Mouse (Mus musculus) midbrain, embryonic 11.5 days (tissue): Measurements from ENCODE around the gene Apba1. TPM values are rescaled to one million over a fixed set of nuclear protein-coding genes. Genes with fewer than 3 reads are reported as not detected.

Experiments
- ATAC-seq: fragments of 200-750 bp; cut with Nextera tagmentation; 2 replicates; pipeline ENCODE4 v1.8.0; 2017; ENCODE audit warnings: moderate TSS enrichment, moderate library complexity; ENCODE audit not compliant: low FRiP score
- DNase-seq: peaks from one replicate; pipeline ENCODE4 v3.0.0; 2015; ENCODE audit warnings: low spot score; ENCODE audit errors: missing footprints
- H3K27ac ChIP-seq: fragments of 300-500 bp; sonication (generic); 2 replicates; pipeline ENCODE4 v1.5.1; 2014; ENCODE audit warnings: low read depth, low read length
- H3K27me3 ChIP-seq: fragments of 300-500 bp; sonication (generic); 2 replicates; pipeline ENCODE4 v1.6.1; 2014; ENCODE audit warnings: mild to moderate bottlenecking, low read length, moderate library complexity, mixed read lengths; ENCODE audit not compliant: control insufficient read depth, insufficient read depth
- H3K36me3 ChIP-seq: fragments of 300-500 bp; sonication (generic); 2 replicates; pipeline ENCODE4 v1.6.1; 2014; ENCODE audit warnings: mild to moderate bottlenecking, low read length, moderate library complexity, mixed read lengths; ENCODE audit not compliant: control insufficient read depth, insufficient read depth
- H3K4me1 ChIP-seq: fragments of 300-500 bp; sonication (generic); 2 replicates; pipeline ENCODE4 v1.6.1; 2014; ENCODE audit warnings: low read length; ENCODE audit not compliant: control insufficient read depth, insufficient read depth
- H3K4me2 ChIP-seq: fragments of 300-500 bp; sonication (generic); 2 replicates; pipeline ENCODE4 v1.6.1; 2014; ENCODE audit warnings: mild to moderate bottlenecking, moderate library complexity
- H3K4me3 ChIP-seq: fragments of 300-500 bp; sonication (generic); 2 replicates; pipeline ENCODE4 v1.5.1; 2014; ENCODE audit warnings: low read depth, low read length
- H3K9ac ChIP-seq: fragments of 300-500 bp; sonication (generic); 2 replicates; pipeline ENCODE4 v1.6.1; 2014; ENCODE audit warnings: low read length
- H3K9me3 ChIP-seq: fragments of 300-500 bp; sonication (generic); 2 replicates; pipeline ENCODE4 v1.6.1; 2016; ENCODE audit warnings: low read length; ENCODE audit not compliant: control insufficient read depth
- WGBS: fragments of 180-500 bp; shearing (Covaris S2); extraction: QIAGEN DNeasy Blood & Tissue Kit; methylation state at CpG from one replicate; pipeline ENCODE4 v1.1.7; 2014; 5-methylcytosine and 5-hydroxymethylcytosine counted together
- polyA plus RNA-seq: library from polyadenylated mRNA; unstranded; fragments of >200 nt; fragmentation: Nextera tagmentation; extraction: Ambion mirVana; gene quantifications from 2 replicates; pipeline ENCODE4 v1.2.1, GENCODE M21; 2014

Gene Apba1
- polyA plus RNA-seq, 1 experiment from 2014 or later: 1.4 TPM

DNA sequence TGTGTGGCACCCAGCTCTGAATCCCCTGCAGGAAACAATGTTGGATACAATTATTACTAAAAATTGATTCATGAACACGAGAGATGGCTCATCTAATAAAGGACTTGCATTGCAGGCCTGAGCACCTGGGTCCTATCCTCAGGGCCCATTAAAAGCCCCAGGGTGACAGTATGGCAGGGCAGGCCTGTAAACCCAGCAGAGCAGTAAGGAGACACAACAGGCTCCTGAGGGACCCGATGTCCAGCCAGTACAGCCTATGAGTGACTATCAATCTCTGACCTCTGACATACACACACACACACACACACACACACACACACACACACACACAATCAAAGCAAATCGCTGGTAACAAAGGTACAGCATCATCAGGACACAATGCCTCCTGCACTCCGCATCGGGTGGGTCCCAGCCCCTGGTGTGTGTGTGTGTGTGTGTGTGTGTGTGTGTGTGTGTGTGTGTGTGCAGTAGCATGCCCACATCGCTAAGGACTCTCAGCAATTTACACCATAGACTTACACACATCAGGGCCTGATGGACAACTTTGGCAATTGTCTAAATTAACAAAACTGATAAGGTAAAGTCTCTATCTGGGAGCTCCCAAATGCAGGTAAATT is 202.3 kb downstream of the Apba1 start:
- Histone ChIP-seq H3K27me3 (no peaks in the 10 kb centered on the region), H3K9ac (no peak overlapping the region; the same call in 1 of the 2 replicates), H3K4me1 (peaks cover 4% of the 10 kb centered on the region; the same call in 1 of the 2 replicates), H3K36me3 (no peaks in the 10 kb centered on the region), H3K4me3 (no peak overlapping the region), H3K4me2 (no peak overlapping the region), H3K9me3 (no peaks in the 10 kb centered on the region), H3K27ac (peak overlapping the region; percentile 14; the same call in 1 of the 2 replicates)
- DNase-seq (no peak), ATAC-seq (peak; percentile 45; the same call in 1 of the 2 replicates)
- WGBS: 83% methylated on average over 6 of the region's 6 CpGs

DNA sequence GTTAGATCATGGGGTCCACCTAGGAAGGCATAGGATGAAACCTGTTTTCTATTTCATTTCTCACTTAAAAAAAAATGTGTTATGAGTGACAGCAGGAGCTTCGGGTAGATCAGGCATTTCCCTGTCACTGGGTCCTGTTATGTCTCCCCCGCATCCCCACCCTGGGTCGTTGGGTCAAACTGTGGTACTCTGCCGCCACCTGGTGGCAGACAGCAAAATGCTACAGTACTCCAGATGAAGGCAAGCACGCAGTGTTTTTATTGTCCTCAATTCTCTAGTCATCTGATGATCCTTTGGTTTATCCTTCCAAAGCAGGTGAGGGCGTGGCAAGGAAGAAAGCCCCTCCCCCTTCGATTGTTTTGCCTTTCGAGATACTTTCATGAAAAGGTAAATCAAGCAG is 202.8 kb downstream of the Apba1 start:
- Histone ChIP-seq H3K4me2 (no peak overlapping the region), H3K27ac (no peak overlapping the region), H3K4me3 (no peak overlapping the region), H3K27me3 (no peaks in the 10 kb centered on the region), H3K9me3 (no peaks in the 10 kb centered on the region), H3K36me3 (no peaks in the 10 kb centered on the region), H3K4me1 (peaks cover 4% of the 10 kb centered on the region; the same call in 1 of the 2 replicates), H3K9ac (no peak overlapping the region)
- peak; percentile 94 for DNase-seq
- ATAC-seq: peak; percentile 79
- WGBS: 2% methylated on average over 8 of the region's 8 CpGs

DNA sequence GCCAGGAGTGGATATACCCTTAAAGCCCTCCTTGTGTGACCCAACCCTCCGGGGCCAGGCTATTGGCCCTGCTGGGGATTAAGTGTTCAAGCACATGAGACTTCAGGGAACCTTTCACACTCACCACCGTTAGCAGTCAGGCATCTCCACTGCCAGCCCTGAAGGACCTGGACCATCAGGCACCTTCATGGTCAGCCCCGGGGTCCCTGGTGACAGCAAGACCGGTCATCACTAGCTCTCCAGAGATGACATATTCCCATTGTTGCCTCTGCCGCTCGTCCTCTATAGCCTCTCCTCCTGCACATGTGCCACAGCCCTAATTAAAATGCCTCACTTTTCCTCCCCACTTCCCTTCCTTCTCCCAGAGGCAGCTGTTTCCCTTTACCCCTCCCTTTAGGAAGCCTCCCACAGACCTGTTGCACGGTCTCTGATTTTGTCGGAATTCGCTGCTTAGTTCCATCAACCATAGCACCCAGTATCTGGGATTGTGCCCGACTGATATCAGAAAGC is 205.8 kb downstream of the Apba1 start:
- H3K9me3 ChIP-seq: no peaks in the 10 kb centered on the region
- no peak overlapping the region for H3K9ac ChIP-seq
- ATAC-seq: no peak
- no peak overlapping the region for H3K4me3 ChIP-seq
- DNase-seq: no peak
- 66% methylated on average over 10 of the region's 10 CpGs for WGBS
- H3K36me3 ChIP-seq: no peaks in the 10 kb centered on the region
- H3K4me2 ChIP-seq: no peak overlapping the region
- peaks cover 4% of the 10 kb centered on the region; the same call in 1 of the 2 replicates for H3K4me1 ChIP-seq
- no peaks in the 10 kb centered on the region for H3K27me3 ChIP-seq
- H3K27ac ChIP-seq: no peak overlapping the region

DNA sequence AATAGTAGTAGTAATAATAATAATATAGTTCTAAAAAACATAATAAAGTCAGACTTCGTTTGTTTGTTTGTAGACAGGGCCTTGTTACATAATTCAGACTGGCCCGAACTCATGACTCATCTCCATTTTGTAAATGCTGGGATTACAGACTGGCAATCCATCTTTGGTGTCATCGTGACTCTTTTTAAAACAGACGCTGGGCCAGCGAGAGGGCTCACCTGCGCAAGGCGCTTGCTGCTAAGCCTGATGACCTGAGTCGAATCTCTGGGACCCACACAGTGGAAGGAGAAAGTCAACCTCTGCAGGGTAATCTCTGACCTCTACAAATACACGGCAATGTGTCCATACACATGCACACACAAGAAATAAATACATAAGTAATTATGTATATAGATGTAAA is 207.7 kb downstream of the Apba1 start:
- H3K4me1 ChIP-seq: no peaks in the 10 kb centered on the region
- H3K9me3 ChIP-seq: no peaks in the 10 kb centered on the region
- H3K36me3 ChIP-seq: no peaks in the 10 kb centered on the region
- WGBS: 92% methylated on average over 9 of the region's 9 CpGs
- no peak overlapping the region for H3K27ac ChIP-seq
- no peak overlapping the region for H3K9ac ChIP-seq
- ATAC-seq (no peak), DNase-seq (no peak)
- no peak overlapping the region for H3K4me3 ChIP-seq
- H3K27me3 ChIP-seq: no peaks in the 10 kb centered on the region
- no peak overlapping the region for H3K4me2 ChIP-seq

DNA sequence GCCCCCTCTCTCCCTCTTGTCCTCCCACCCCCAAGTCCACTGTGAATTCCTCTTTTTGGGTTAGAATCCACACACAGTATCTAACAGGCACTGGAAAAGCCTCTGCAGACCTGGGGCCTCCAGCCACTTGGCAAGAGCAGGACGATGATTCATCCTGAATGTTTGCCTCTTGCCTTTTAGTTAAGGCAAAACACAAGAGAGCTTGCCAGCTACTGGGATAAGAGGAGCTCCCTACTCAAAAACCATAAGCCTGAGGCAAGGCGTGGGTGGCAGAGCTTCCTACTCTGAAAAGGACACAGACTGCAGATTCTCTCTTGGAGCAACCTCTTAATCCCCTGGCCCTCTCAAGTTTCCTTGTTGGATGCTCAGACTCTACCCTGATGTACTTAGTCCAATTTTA is 208.5 kb downstream of the Apba1 start:
- no peaks in the 10 kb centered on the region for H3K9me3 ChIP-seq
- ATAC-seq (no peak), DNase-seq (no peak)
- H3K4me2 ChIP-seq: no peak overlapping the region
- H3K27ac ChIP-seq: no peak overlapping the region
- H3K27me3 ChIP-seq: no peaks in the 10 kb centered on the region
- no peaks in the 10 kb centered on the region for H3K4me1 ChIP-seq
- no peaks in the 10 kb centered on the region for H3K36me3 ChIP-seq
- 68% methylated on average over 2 of the region's 2 CpGs for WGBS
- H3K9ac ChIP-seq: no peak overlapping the region
- no peak overlapping the region for H3K4me3 ChIP-seq

DNA sequence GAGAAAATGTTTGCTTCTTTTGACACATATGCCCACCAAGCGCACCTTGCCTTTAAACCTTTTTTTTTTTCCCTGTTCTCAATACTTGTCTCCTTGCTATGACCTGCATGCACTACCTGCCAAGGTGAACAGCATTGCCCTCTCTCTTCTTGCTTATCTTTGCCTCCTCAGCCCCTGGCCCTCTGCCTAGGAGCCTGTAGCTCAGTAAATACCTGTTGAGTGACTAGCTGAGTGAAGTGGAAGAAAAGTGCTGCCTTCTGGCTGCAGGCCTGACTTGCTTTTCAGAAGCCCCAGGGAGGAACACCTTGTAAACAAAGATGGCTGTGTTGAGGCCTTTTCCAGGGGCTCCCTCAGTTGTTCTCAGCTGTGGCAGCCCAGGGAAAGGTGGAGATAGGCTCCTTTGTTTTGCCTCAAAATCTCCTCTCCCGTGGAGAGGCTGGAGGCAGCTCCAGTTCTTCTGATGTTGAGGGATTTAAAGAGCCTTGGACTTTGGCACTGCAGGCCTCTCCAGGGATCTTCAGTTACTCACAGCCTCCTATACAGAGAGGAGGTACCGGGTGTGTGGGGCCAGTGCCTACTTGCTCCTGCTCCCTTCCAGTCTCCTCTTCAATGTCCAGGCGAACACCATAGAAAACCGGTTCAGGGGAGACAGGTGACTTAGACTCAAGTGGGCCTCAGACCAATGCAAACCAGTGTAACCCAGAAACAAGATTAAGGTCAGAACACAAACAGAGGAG is 209.6 kb downstream of the Apba1 start:
- Histone ChIP-seq H3K9me3 (no peaks in the 10 kb centered on the region), H3K9ac (no peak overlapping the region), H3K27ac (no peak overlapping the region), H3K4me2 (no peak overlapping the region), H3K27me3 (no peaks in the 10 kb centered on the region), H3K36me3 (no peaks in the 10 kb centered on the region), H3K4me1 (no peaks in the 10 kb centered on the region; the same call in 1 of the 2 replicates), H3K4me3 (no peak overlapping the region)
- 48% methylated on average over 5 of the region's 5 CpGs for WGBS
- DNase-seq: no peak
- ATAC-seq: no peak

DNA sequence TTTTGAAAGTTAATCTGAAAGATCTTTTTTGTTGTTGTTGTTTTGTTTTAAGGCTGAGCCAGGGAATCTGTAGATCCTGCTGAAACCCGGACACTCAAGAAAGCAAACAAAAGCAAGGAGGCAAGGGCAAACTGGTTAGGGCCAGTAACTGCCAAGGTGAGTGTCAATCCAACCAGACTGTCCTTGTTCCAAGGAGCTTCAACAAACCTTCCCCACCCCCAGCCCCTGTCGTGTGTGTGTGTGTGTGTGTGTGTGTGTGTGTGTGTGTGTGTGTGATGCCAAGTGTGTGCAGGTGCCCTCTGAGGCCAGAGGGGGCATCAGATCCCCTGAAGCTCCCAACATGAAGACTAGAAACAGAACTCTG is 210.2 kb downstream of the Apba1 start:
- Histone ChIP-seq H3K4me1 (no peaks in the 10 kb centered on the region; the same call in 1 of the 2 replicates), H3K27ac (no peak overlapping the region), H3K4me3 (no peak overlapping the region), H3K9me3 (no peaks in the 10 kb centered on the region), H3K27me3 (no peaks in the 10 kb centered on the region), H3K4me2 (no peak overlapping the region), H3K36me3 (no peaks in the 10 kb centered on the region), H3K9ac (no peak overlapping the region)
- 76% methylated on average over 2 of the region's 2 CpGs for WGBS
- ATAC-seq (no peak), DNase-seq (no peak)

DNA sequence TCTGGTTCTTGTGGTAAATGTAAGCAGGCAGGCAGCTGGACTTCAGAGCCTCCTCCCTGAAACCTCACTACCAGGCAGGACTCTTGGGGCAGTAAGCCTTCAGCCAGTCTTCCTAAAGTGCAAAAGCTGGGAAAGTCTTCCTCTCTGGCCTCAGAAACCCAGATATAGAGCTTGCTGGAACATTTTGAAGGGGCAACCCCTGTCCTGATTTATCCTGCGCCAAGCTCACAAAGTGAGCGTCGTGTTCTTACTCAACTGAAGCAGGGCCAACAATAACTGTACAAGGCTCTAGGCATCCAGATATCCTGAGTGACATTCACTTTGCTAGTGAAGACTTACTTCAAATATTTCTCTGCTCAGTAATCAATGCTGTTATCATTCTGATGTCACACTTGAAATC is 211.7 kb downstream of the Apba1 start:
- DNase-seq: no peak
- Histone ChIP-seq H3K4me2 (no peak overlapping the region), H3K27me3 (no peaks in the 10 kb centered on the region), H3K4me1 (no peaks in the 10 kb centered on the region; the same call in 1 of the 2 replicates), H3K9ac (no peak overlapping the region), H3K4me3 (no peak overlapping the region), H3K9me3 (no peaks in the 10 kb centered on the region), H3K27ac (no peak overlapping the region), H3K36me3 (no peaks in the 10 kb centered on the region)
- 95% methylated on average over 3 of the region's 3 CpGs for WGBS
- ATAC-seq: no peak

DNA sequence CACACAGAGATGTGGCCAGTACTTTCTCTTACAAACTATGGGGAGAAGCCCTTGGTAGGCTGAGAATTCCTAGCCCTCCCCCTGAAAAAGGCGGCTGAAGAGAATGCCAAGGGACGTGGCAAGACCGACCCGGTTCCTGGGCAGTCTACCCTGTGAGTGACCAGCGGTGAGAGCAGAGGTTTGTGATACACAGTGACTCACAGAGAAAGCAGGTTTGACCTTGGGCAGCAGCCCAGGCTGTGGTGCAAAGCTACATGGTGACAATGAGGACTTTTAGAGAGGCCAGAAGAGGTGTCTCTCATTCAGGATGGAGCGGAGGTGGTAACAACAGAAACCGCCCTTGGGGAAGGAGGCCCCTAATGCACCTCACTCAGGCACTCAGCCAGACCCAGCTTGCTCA is 212.7 kb downstream of the Apba1 start:
- 88% methylated on average over 7 of the region's 7 CpGs for WGBS
- no peak overlapping the region for H3K4me2 ChIP-seq
- H3K4me1 ChIP-seq: no peaks in the 10 kb centered on the region; the same call in 1 of the 2 replicates
- H3K27ac ChIP-seq: no peak overlapping the region
- H3K4me3 ChIP-seq: no peak overlapping the region
- ATAC-seq (no peak), DNase-seq (no peak)
- H3K9ac ChIP-seq: no peak overlapping the region
- no peaks in the 10 kb centered on the region for H3K27me3 ChIP-seq
- H3K36me3 ChIP-seq: no peaks in the 10 kb centered on the region
- H3K9me3 ChIP-seq: no peaks in the 10 kb centered on the region
